Mouse (Mus musculus) CH12.LX (cell line): ENCODE results near the gene Spata9.
A peak's percentile ranks its signal among the peaks of the same experiment; 100 is the strongest.

Source experiments
- CTCF ChIP-seq, 2 experiments: IDR thresholded peaks in 1 of 2; conservative IDR thresholded peaks in 1 of 2; 2 replicates each; pipeline ENCODE4 v1.5.1; 2011 to 2012; ENCODE audit warnings: low read depth in 2 of 2, low read length in 2 of 2, improper control_type of control experiment in 1 of 2, inconsistent platforms in 1 of 2, mild to moderate bottlenecking in 1 of 2, moderate library complexity in 1 of 2
- ETS1 ChIP-seq: conservative IDR thresholded peaks from 2 replicates; pipeline ENCODE4 v1.6.1; 2012; ENCODE audit warnings: low read depth, mild to moderate bottlenecking, inconsistent platforms, low read length, improper control_type of control experiment, moderate library complexity
- MYC ChIP-seq: IDR thresholded peaks from 2 replicates; pipeline ENCODE4 v1.6.1; 2011; ENCODE audit warnings: low read depth, mild to moderate bottlenecking, improper control_type of control experiment, low read length
- POLR2A ChIP-seq: IDR thresholded peaks from 2 replicates; pipeline ENCODE4 v1.6.1; 2011; ENCODE audit warnings: low read depth, mild to moderate bottlenecking, improper control_type of control experiment, low read length
- SMC3 ChIP-seq: IDR thresholded peaks from 2 replicates; pipeline ENCODE4 v1.6.1; 2011; ENCODE audit warnings: low read depth, low read length, improper control_type of control experiment
- UBTF ChIP-seq: IDR thresholded peaks from 2 replicates; pipeline ENCODE4 v1.6.1; 2012; ENCODE audit warnings: low read depth, mild to moderate bottlenecking, inconsistent platforms, low read length, improper control_type of control experiment, moderate library complexity
- ZKSCAN1 ChIP-seq: IDR thresholded peaks from 2 replicates; pipeline ENCODE4 v1.6.1; 2012; ENCODE audit warnings: low read depth, inconsistent platforms, low read length, improper control_type of control experiment, borderline replicate concordance

GRCm38 (mm10) chr13:76021782-76022181, 54.8 kb downstream of the Spata9 start:
- TF ChIP-seq CTCF (conservative IDR thresholded peaks at IDR 0.05 in 1 of 2, IDR thresholded peaks at IDR 0.05 in 1 of 2; ENCODE audit: low read depth in 2 of 2, low read length in 2 of 2) (peak in 1 of 2 experiments; percentile 78; a peak in 2 of 4 replicates), ZKSCAN1 (no peak), ETS1 (no peak), POLR2A (no peak), SMC3 (peak; percentile 55), MYC (no peak), UBTF (no peak)
